Mouse (Mus musculus) megakaryocyte-erythroid progenitor cell, adult 5-6 weeks (primary cell): ENCODE results near the gene Rasd1. TPM values are rescaled to one million over a fixed set of nuclear protein-coding genes. Genes with fewer than 3 reads are reported as not detected.
"Not testable (repeated sequence)": the region's sequence is repeated elsewhere in the genome, so short reads cannot be mapped to it uniquely, and the experiment has no call there.

Source experiments
- ATAC-seq: replicated peaks from 2 replicates; pipeline ENCODE4 v1.8.0; 2016; ENCODE audit warnings: mild to moderate bottlenecking, inconsistent platforms; ENCODE audit not compliant: severe bottlenecking, poor library complexity, low FRiP score, low TSS enrichment
- total RNA-seq, 2 experiments: library from RNA; stranded (forward) in 1 of 2; stranded (reverse) in 1 of 2; fragments of 200-1000, 215-1000 nt in 1 of 2; fragments of >200 nt in 1 of 2; fragmentation: Nextera tagmentation in 1 of 2; gene quantifications; 2 replicates each; pipeline ENCODE4 v1.2.3; 2014 to 2017

Rasd1 gene
- total RNA-seq, 2 experiments from 2014 or later, result 2.6 TPM; not detected in 1

- no peak for ATAC-seq
Observed at GRCm38 (mm10) chr11:59963364-59964162, 1.2 kb downstream of the Rasd1 start.

GRCm38 (mm10) chr11:59962590-59962989 is 2.2 kb downstream of the Rasd1 start:
- no peak for ATAC-seq

GRCm38 (mm10) chr11:59961338-59961875 is 3.3 kb downstream of the Rasd1 start:
- ATAC-seq, result no peak

- no peak for ATAC-seq
Observed at GRCm38 (mm10) chr11:59960476-59961337, 4.0 kb downstream of the Rasd1 start.

- ATAC-seq, result no peak
Observed at GRCm38 (mm10) chr11:59959453-59959852, 5.3 kb downstream of the Rasd1 start.

GRCm38 (mm10) chr11:59956749-59957148 is 8.0 kb downstream of the Rasd1 start:
- no peak for ATAC-seq

GRCm38 (mm10) chr11:59952892-59953291 is 11.9 kb downstream of the Rasd1 start:
- no peak for ATAC-seq

GRCm38 (mm10) chr11:59948401-59948767 is 16.4 kb downstream of the Rasd1 start:
- peak; percentile 20 for ATAC-seq

- peak; percentile 87 for ATAC-seq
Observed at GRCm38 (mm10) chr11:59947752-59948400, 16.9 kb downstream of the Rasd1 start, which contains the start of gene Med9. Gene Med9 (plus strand): TSS chr11:59948206.

GRCm38 (mm10) chr11:59944855-59945254 is 19.9 kb downstream of the Rasd1 start:
- not testable (repeated sequence) for ATAC-seq

GRCm38 (mm10) chr11:59941391-59941790 is 23.4 kb downstream of the Rasd1 start:
- ATAC-seq, result peak; percentile 62

GRCm38 (mm10) chr11:59940645-59941044 is 24.1 kb downstream of the Rasd1 start:
- ATAC-seq, result no peak

GRCm38 (mm10) chr11:59939821-59940220 is 24.9 kb downstream of the Rasd1 start:
- no peak for ATAC-seq

GRCm38 (mm10) chr11:59937615-59938014 is 27.1 kb downstream of the Rasd1 start:
- peak; percentile 39 for ATAC-seq

GRCm38 (mm10) chr11:59937023-59937422 is 27.7 kb downstream of the Rasd1 start:
- no peak for ATAC-seq

GRCm38 (mm10) chr11:59933943-59934342 is 30.8 kb downstream of the Rasd1 start:
- ATAC-seq, result no peak

- ATAC-seq, result no peak
Observed at GRCm38 (mm10) chr11:59932560-59933337, 32.0 kb downstream of the Rasd1 start.

- no peak for ATAC-seq
Observed at GRCm38 (mm10) chr11:59930031-59930430, 34.7 kb downstream of the Rasd1 start.

- peak; percentile 41; the same call in 1 of the 2 replicates for ATAC-seq
Observed at GRCm38 (mm10) chr11:59921265-59921664, 43.5 kb downstream of the Rasd1 start.
